Mouse (Mus musculus): ENCODE measurements around the gene Mrpl53. TPM values are rescaled to one million over a fixed set of nuclear protein-coding genes. Genes with fewer than 3 reads are reported as not detected.

Gene Mrpl53
- total and polyA plus RNA-seq, 3 experiments: 17.5 to 51.2 (median 28.5) TPM

- Histone ChIP-seq H3K27me3 (ENCODE audit: insufficient read depth, low read length) (peaks cover 57% of the 10 kb centered on the region), H3K9me3 (replicated peaks) (no peaks in the 10 kb centered on the region), H3K36me3 (replicated peaks) (peaks cover 12% of the 10 kb centered on the region), H3K4me1 (ENCODE audit: insufficient read depth, low read depth, low read length) (peaks cover 5% of the 10 kb centered on the region; the same call in 1 of the 2 replicates), H3K4me3 (ENCODE audit: low read depth, low read length) (no peak overlapping the region)
- ATAC-seq (ENCODE audit: extremely low read depth, insufficient number of reproducible peaks, low FRiP score, poor library complexity, severe bottlenecking) (no peak), DNase-seq (ENCODE audit: low spot score) (no peak)
- TF ChIP-seq GATA1 (IDR thresholded peaks at IDR 0.05; ENCODE audit: borderline replicate concordance, low read length): no peak
- TF ChIP-seq TAL1 (conservative IDR thresholded peaks at IDR 0.05; ENCODE audit: low read depth, low read length): no peak
- TF ChIP-seq CTCF (IDR thresholded peaks at IDR 0.05; ENCODE audit: low read depth, low read length): no peak
- no peak for TF ChIP-seq POLR2AphosphoS5 (IDR thresholded peaks at IDR 0.05; ENCODE audit: insufficient replicate concordance, low read depth, low read length)
- no peak for TF ChIP-seq GATA2 (IDR thresholded peaks at IDR 0.05; ENCODE audit: borderline replicate concordance, low read depth, low read length)
Measured at GRCm38 (mm10) chr6:83087205-83087925, 21.5 kb upstream of the Mrpl53 start.

GRCm38 (mm10) chr6:83087926-83088260 is 20.9 kb upstream of the Mrpl53 start:
- DNase-seq (ENCODE audit: low spot score): no peak
- no peak for TF ChIP-seq TAL1 (conservative IDR thresholded peaks at IDR 0.05; ENCODE audit: low read depth, low read length)
- no peak for TF ChIP-seq GATA1 (IDR thresholded peaks at IDR 0.05; ENCODE audit: borderline replicate concordance, low read length)
- TF ChIP-seq GATA2 (IDR thresholded peaks at IDR 0.05; ENCODE audit: borderline replicate concordance, low read depth, low read length): no peak
- TF ChIP-seq POLR2AphosphoS5 (IDR thresholded peaks at IDR 0.05; ENCODE audit: insufficient replicate concordance, low read depth, low read length): no peak
- TF ChIP-seq CTCF (IDR thresholded peaks at IDR 0.05; ENCODE audit: low read depth, low read length): no peak
- ATAC-seq (ENCODE audit: extremely low read depth, insufficient number of reproducible peaks, low FRiP score, poor library complexity, severe bottlenecking): no peak
- peaks cover 62% of the 10 kb centered on the region for H3K27me3 ChIP-seq (ENCODE audit: insufficient read depth, low read length)
- H3K36me3 ChIP-seq (replicated peaks): peaks cover 6% of the 10 kb centered on the region
- H3K4me1 ChIP-seq (ENCODE audit: insufficient read depth, low read depth, low read length): peaks cover 5% of the 10 kb centered on the region; the same call in 1 of the 2 replicates
- no peak overlapping the region for H3K4me3 ChIP-seq (ENCODE audit: low read depth, low read length)
- H3K9me3 ChIP-seq (replicated peaks): no peaks in the 10 kb centered on the region

- TF ChIP-seq POLR2AphosphoS5 (IDR thresholded peaks at IDR 0.05; ENCODE audit: insufficient replicate concordance, low read depth, low read length) (no peak), CTCF (IDR thresholded peaks at IDR 0.05; ENCODE audit: low read depth, low read length) (no peak), TAL1 (conservative IDR thresholded peaks at IDR 0.05; ENCODE audit: low read depth, low read length) (no peak), GATA2 (IDR thresholded peaks at IDR 0.05; ENCODE audit: borderline replicate concordance, low read depth, low read length) (no peak), GATA1 (IDR thresholded peaks at IDR 0.05; ENCODE audit: borderline replicate concordance, low read length) (no peak)
- no peak for ATAC-seq (ENCODE audit: extremely low read depth, insufficient number of reproducible peaks, low FRiP score, poor library complexity, severe bottlenecking)
Measured at GRCm38 (mm10) chr6:83092416-83093127, 16.3 kb upstream of the Mrpl53 start.

GRCm38 (mm10) chr6:83095968-83096367 is 12.9 kb upstream of the Mrpl53 start:
- Histone ChIP-seq H3K4me3 (ENCODE audit: low read depth, low read length) (no peak overlapping the region), H3K27me3 (ENCODE audit: insufficient read depth, low read length) (peaks cover 18% of the 10 kb centered on the region)
- no peak for TF ChIP-seq TAL1 (conservative IDR thresholded peaks at IDR 0.05; ENCODE audit: low read depth, low read length)
- no peak for TF ChIP-seq GATA1 (IDR thresholded peaks at IDR 0.05; ENCODE audit: borderline replicate concordance, low read length)
- no peak for TF ChIP-seq GATA2 (IDR thresholded peaks at IDR 0.05; ENCODE audit: borderline replicate concordance, low read depth, low read length)
- no peak for TF ChIP-seq POLR2AphosphoS5 (IDR thresholded peaks at IDR 0.05; ENCODE audit: insufficient replicate concordance, low read depth, low read length)
- TF ChIP-seq CTCF (IDR thresholded peaks at IDR 0.05; ENCODE audit: low read depth, low read length): no peak

More at GRCm38 (mm10) chr6:83092416-83093127, 16.3 kb upstream of the Mrpl53 start:
- peaks cover 45% of the 10 kb centered on the region for H3K27me3 ChIP-seq (ENCODE audit: insufficient read depth, low read length)
- peaks cover 5% of the 10 kb centered on the region for H3K9me3 ChIP-seq (replicated peaks)
- DNase-seq (ENCODE audit: low spot score): no peak
- H3K4me3 ChIP-seq (ENCODE audit: low read depth, low read length): no peak overlapping the region
- no peaks in the 10 kb centered on the region for H3K36me3 ChIP-seq (replicated peaks)
- H3K4me1 ChIP-seq (ENCODE audit: insufficient read depth, low read depth, low read length): no peaks in the 10 kb centered on the region

GRCm38 (mm10) chr6:83098411-83098810 is 10.4 kb upstream of the Mrpl53 start:
- no peak overlapping the region for H3K4me3 ChIP-seq (ENCODE audit: low read depth, low read length)
- H3K36me3 ChIP-seq (replicated peaks): peaks cover 12% of the 10 kb centered on the region
- ATAC-seq (ENCODE audit: extremely low read depth, insufficient number of reproducible peaks, low FRiP score, poor library complexity, severe bottlenecking) (no peak), DNase-seq (ENCODE audit: low spot score) (no peak)
- peaks cover 10% of the 10 kb centered on the region; the same call in 1 of the 2 replicates for H3K27me3 ChIP-seq (ENCODE audit: insufficient read depth, low read length)
- peaks cover 5% of the 10 kb centered on the region for H3K9me3 ChIP-seq (replicated peaks)
- no peak for TF ChIP-seq GATA1 (IDR thresholded peaks at IDR 0.05; ENCODE audit: borderline replicate concordance, low read length)
- no peak for TF ChIP-seq GATA2 (IDR thresholded peaks at IDR 0.05; ENCODE audit: borderline replicate concordance, low read depth, low read length)
- no peak for TF ChIP-seq POLR2AphosphoS5 (IDR thresholded peaks at IDR 0.05; ENCODE audit: insufficient replicate concordance, low read depth, low read length)
- no peak for TF ChIP-seq CTCF (IDR thresholded peaks at IDR 0.05; ENCODE audit: low read depth, low read length)
- no peak for TF ChIP-seq TAL1 (conservative IDR thresholded peaks at IDR 0.05; ENCODE audit: low read depth, low read length)
- H3K4me1 ChIP-seq (ENCODE audit: insufficient read depth, low read depth, low read length): peaks cover 27% of the 10 kb centered on the region

More at GRCm38 (mm10) chr6:83095968-83096367, 12.9 kb upstream of the Mrpl53 start:
- ATAC-seq (ENCODE audit: extremely low read depth, insufficient number of reproducible peaks, low FRiP score, poor library complexity, severe bottlenecking): no peak
- DNase-seq (ENCODE audit: low spot score): no peak
- H3K36me3 ChIP-seq (replicated peaks): no peaks in the 10 kb centered on the region
- peaks cover 5% of the 10 kb centered on the region for H3K9me3 ChIP-seq (replicated peaks)
- H3K4me1 ChIP-seq (ENCODE audit: insufficient read depth, low read depth, low read length): peaks cover 4% of the 10 kb centered on the region

GRCm38 (mm10) chr6:83101316-83101687 is 7.5 kb upstream of the Mrpl53 start, which contains the start of the genes Ccdc142 and Gm42688:
TSS of gene Ccdc142 (plus strand) at chr6:83101601.
TSS of gene Gm42688 (plus strand) at chr6:83101617.
- ATAC-seq (ENCODE audit: extremely low read depth, insufficient number of reproducible peaks, low FRiP score, poor library complexity, severe bottlenecking): peak; percentile 90
- Histone ChIP-seq H3K4me3 (ENCODE audit: low read depth, low read length) (peak within 1 kb of the TSS; percentile 99), H3K4me1 (ENCODE audit: insufficient read depth, low read depth, low read length) (peaks cover 33% of the 10 kb centered on the region), H3K36me3 (replicated peaks) (peaks cover 36% of the 10 kb centered on the region), H3K9me3 (replicated peaks) (no peaks in the 10 kb centered on the region), H3K27me3 (ENCODE audit: insufficient read depth, low read length) (no peaks in the 10 kb centered on the region)
- peak; percentile 74 for DNase-seq (ENCODE audit: low spot score)
- TF ChIP-seq GATA2 (IDR thresholded peaks at IDR 0.05; ENCODE audit: borderline replicate concordance, low read depth, low read length) (no peak), POLR2AphosphoS5 (IDR thresholded peaks at IDR 0.05; ENCODE audit: insufficient replicate concordance, low read depth, low read length) (no peak), TAL1 (conservative IDR thresholded peaks at IDR 0.05; ENCODE audit: low read depth, low read length) (no peak), GATA1 (IDR thresholded peaks at IDR 0.05; ENCODE audit: borderline replicate concordance, low read length) (no peak), CTCF (IDR thresholded peaks at IDR 0.05; ENCODE audit: low read depth, low read length) (no peak)
